22 mouse cellular contexts compared by ENCODE assay signal in genomic region chr16:45251773-45252413, GRCm38 (mm10). TPM values are rescaled to one million over a fixed set of nuclear protein-coding genes. Genes with fewer than 3 reads are reported as not detected.
DNase-seq lines count a peak whose midpoint lies in the region; ATAC-seq and TF ChIP-seq lines count a peak whose summit lies in the region.
"Had no signal": no experiment of that assay in that cellular context is flagged by ENCODE, and none has a peak within 500 bp of the region (broad histone marks: within the 10 kb centered on the region; RNA-seq: fewer than 3 reads in every experiment).

No protein-coding gene starts in this region.

- H3K4me3 ChIP-seq in kidney, adult 2 months (ENCODE audit: insufficient read depth, low read depth, low read length) = no peak overlapping the region
- H3K4me3 ChIP-seq in thymus, adult 2 months (ENCODE audit: control insufficient read depth, insufficient read depth, low read length) = no peak overlapping the region
- H3K4me3 ChIP-seq: embryonic facial prominence, embryonic 13.5 days; forebrain, embryonic 15.5 days; hindbrain, embryonic 13.5 days; intestine, embryonic 15.5 days; liver, embryonic 15.5 days had no signal

- H3K27me3 ChIP-seq in kidney, adult 2 months (replicated peaks; ENCODE audit: control insufficient read depth, insufficient read depth, low read length) = no peaks in the 10 kb centered on the region
- no peaks in the 10 kb centered on the region for H3K27me3 ChIP-seq in thymus, adult 2 months (ENCODE audit: control insufficient read depth, insufficient read depth, low read length)
- H3K27me3 ChIP-seq in splenic B cell, adult 2 months (ENCODE audit: control insufficient read depth, insufficient read depth, low read length, poor library complexity, severe bottlenecking) = no peaks in the 10 kb centered on the region
- H3K27me3 ChIP-seq: embryonic facial prominence, embryonic 13.5 days; forebrain, embryonic 15.5 days; hindbrain, embryonic 13.5 days; intestine, embryonic 15.5 days; liver, embryonic 15.5 days had no signal

- TF ChIP-seq CTCF in kidney, adult 2 months (conservative IDR thresholded peaks at IDR 0.05; ENCODE audit: insufficient read depth, insufficient read length, low read depth, low read length) = no peak
- no peak for TF ChIP-seq CTCF in thymus, adult 2 months (IDR thresholded peaks at IDR 0.05; ENCODE audit: borderline replicate concordance, control insufficient read depth, extremely low read depth, insufficient read depth, low read length, poor library complexity)

- H3K36me3 ChIP-seq in kidney, adult 2 months (ENCODE audit: control insufficient read depth, insufficient read depth, low read length) = no peaks in the 10 kb centered on the region
- peaks cover 4% of the 10 kb centered on the region; the same call in 1 of the 2 replicates for H3K36me3 ChIP-seq in thymus, adult 2 months (ENCODE audit: control insufficient read depth, insufficient read depth, low read length)
- H3K36me3 ChIP-seq in splenic B cell, adult 2 months (ENCODE audit: control insufficient read depth, insufficient read depth, low read length, poor library complexity, severe bottlenecking) = peaks cover 18% of the 10 kb centered on the region
- H3K36me3 ChIP-seq: embryonic facial prominence, embryonic 13.5 days; forebrain, embryonic 15.5 days; hindbrain, embryonic 13.5 days; intestine, embryonic 15.5 days; liver, embryonic 15.5 days had no signal

- no peak for TF ChIP-seq POLR2A in kidney, adult 2 months (IDR thresholded peaks at IDR 0.05; ENCODE audit: low read depth, low read length)
- TF ChIP-seq POLR2A in thymus, adult 2 months (IDR thresholded peaks at IDR 0.05; ENCODE audit: control insufficient read depth, extremely low read depth, insufficient read depth, low read length, poor library complexity) = no peak

- peak; percentile 77 for ATAC-seq in activated CD4-positive, CD25-positive, alpha-beta regulatory T cell, adult 4 months
- ATAC-seq in megakaryocyte-erythroid progenitor cell, adult 5-6 weeks (replicated peaks; ENCODE audit: low FRiP score, low TSS enrichment, poor library complexity, severe bottlenecking) = no peak
- ATAC-seq: forebrain, embryonic 15.5 days; intestine, embryonic 15.5 days had no signal

- H3K27ac ChIP-seq in kidney, adult 2 months (ENCODE audit: insufficient read depth, low read depth, low read length) = no peak overlapping the region
- H3K27ac ChIP-seq in thymus, adult 2 months (ENCODE audit: control insufficient read depth, insufficient read depth, low read length) = no peak overlapping the region; the same call in 1 of the 2 replicates
- H3K27ac ChIP-seq: embryonic facial prominence, embryonic 13.5 days; forebrain, embryonic 15.5 days; hindbrain, embryonic 13.5 days; intestine, embryonic 15.5 days; liver, embryonic 15.5 days had no signal

- peak; percentile 39 for DNase-seq in kidney, adult 2 months
- DNase-seq in kidney, adult 11 months = no peak
- peak; percentile 13 for DNase-seq in thymus, adult 2 months
- no peak for DNase-seq in thymus, adult 18-20 months
- DNase-seq in splenic B cell, adult 2 months (ENCODE audit: low read depth, low spot score) = peak; percentile 78
- DNase-seq in urinary bladder, postnatal 25 days (ENCODE audit: low spot score) = no peak
- DNase-seq: adrenal gland, postnatal 10 days; cerebellum, adult 11 months; cerebellum, postnatal 10 days; gastrocnemius, postnatal 36 days; heart, postnatal 10 days; kidney, postnatal 10 days; lung, postnatal 10 days had no signal

- no peaks in the 10 kb centered on the region for H3K4me1 ChIP-seq in kidney, adult 2 months (ENCODE audit: control insufficient read depth, insufficient read depth, low read length)
- peaks cover 6% of the 10 kb centered on the region; the same call in 1 of the 2 replicates for H3K4me1 ChIP-seq in thymus, adult 2 months (replicated peaks; ENCODE audit: control insufficient read depth, insufficient read depth, low read length)
- H3K4me1 ChIP-seq: embryonic facial prominence, embryonic 13.5 days; forebrain, embryonic 15.5 days; intestine, embryonic 15.5 days; liver, embryonic 15.5 days had no signal

- 74% methylated on average over 6 of the region's 6 CpGs for WGBS in kidney, adult 2 months
- WGBS in thymus, adult 2 months = 12% methylated on average over 6 of the region's 6 CpGs

RNA-seq across cellular contexts. Expression of gene Btla, which starts 27.8 kb away (rescaled TPM):
- 0.24 and 1.8 TPM in 2 replicates for polyA plus RNA-seq in kidney, adult 2 months (2012; rRNA removed)
- polyA plus RNA-seq in thymus, adult 2 months (2012; rRNA removed) = 4.2 and 5.0 TPM in 2 replicates
- polyA plus RNA-seq in activated CD4-positive, CD25-positive, alpha-beta regulatory T cell, adult 4 months (2017; shearing (Covaris generic)) = 10 to 100 TPM; 49.7 to 64.9 TPM
- 0.35 and 0.99 TPM in 2 replicates for total RNA-seq in megakaryocyte-erythroid progenitor cell, adult 5-6 weeks (2014; fragmentation: Nextera tagmentation)
- 0.15 and 1.6 TPM in 2 replicates for total RNA-seq in megakaryocyte-erythroid progenitor cell, adult 5-6 weeks (2017)
- total RNA-seq: midbrain, postnatal 0 days had no signal
- polyA plus RNA-seq: heart, embryonic 11.5 days had no signal

Comparison
In these comparisons a context has a peak if more than half of its experiments do, and no peak if none do; other contexts are left out.
1. DNase-seq: peak in kidney, adult 2 months (single experiment), thymus, adult 2 months (single experiment) and splenic B cell, adult 2 months (single experiment); none in kidney, adult 11 months (single experiment), thymus, adult 18-20 months (0 of 2) and urinary bladder, postnatal 25 days (single experiment).